Mouse (Mus musculus): Measurements from ENCODE around the gene Cmss1.
"Not testable (repeated sequence)": the region's sequence is repeated elsewhere in the genome, so short reads cannot be mapped to it uniquely, and the experiment has no call there.

Gene Cmss1

GRCm38 (mm10) chr16:57392461-57392860 is 214.2 kb downstream of the Cmss1 start:
- no peak for DNase-seq (ENCODE audit: extremely low read depth, low read depth)

DNA sequence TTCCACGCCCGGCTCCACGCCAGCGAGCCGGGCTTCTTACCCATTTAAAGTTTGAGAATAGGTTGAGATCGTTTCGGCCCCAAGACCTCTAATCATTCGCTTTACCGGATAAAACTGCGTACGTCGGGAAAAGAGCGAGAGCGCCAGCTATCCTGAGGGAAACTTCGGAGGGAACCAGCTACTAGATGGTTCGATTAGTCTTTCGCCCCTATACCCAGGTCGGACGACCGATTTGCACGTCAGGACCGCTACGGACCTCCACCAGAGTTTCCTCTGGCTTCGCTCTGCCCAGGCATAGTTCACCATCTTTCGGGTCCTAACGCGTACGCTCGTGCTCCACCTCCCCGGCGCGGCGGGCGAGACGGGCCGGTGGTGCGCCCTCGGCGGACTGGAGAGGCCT is 215.5 kb downstream of the Cmss1 start:
- not testable (repeated sequence) for DNase-seq (ENCODE audit: extremely low read depth, low read depth)

DNA sequence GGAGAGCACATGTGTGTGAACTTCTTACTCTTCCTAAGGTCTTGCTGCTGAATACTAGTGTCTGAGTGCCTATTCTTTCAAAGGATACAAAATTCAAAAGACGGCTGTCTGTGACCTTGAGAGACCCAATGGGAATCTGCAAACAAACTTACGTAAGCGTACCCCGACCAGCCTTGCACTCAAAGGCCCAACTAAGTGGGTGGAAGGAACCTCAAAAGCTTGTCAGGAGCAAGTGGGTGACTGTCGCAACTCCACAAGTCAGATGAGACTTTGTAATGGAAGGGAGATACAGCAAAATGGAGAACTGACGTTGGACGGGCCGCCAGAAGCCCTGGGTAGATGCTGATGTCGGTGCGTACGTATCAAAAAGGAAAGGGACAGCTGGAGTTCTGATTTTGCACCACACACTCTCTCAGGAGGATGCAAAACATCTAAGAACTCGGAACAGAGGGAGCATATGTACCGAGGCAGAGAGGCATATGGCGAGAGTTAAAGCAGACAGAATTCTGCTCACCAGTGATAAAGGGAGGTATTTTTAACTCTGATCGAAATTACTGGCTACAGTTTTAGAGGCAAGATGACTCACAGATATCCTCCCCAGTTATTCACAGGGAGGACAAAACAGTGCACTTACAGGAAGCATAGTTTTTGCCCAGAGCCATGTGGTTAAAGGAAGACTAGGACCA is 217.0 kb downstream of the Cmss1 start:
- DNase-seq (ENCODE audit: extremely low read depth, low read depth) = no peak

DNA sequence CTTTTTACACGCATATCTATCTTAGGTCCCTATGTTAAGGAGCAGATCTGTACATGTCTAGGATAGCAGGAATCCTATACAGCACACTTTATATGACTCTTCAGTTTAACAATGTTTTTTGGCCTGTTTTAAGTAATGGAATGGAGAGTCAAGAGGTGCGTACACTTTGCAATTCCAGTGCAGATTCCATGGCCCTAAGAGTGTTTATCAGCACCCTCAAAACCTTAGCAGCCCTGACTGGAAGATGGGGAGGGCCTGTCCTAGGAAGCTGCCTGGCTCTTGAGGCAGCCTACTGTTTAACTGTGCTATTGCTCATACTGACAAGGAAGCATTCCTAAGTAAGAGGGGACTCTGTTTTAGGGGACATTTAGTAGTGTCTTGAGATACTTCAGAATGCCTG is 222.4 kb downstream of the Cmss1 start:
- no peak for DNase-seq (ENCODE audit: extremely low read depth, low read depth)

GRCm38 (mm10) chr16:57383266-57383971 is 223.2 kb downstream of the Cmss1 start:
- no peak for DNase-seq (ENCODE audit: extremely low read depth, low read depth)

DNA sequence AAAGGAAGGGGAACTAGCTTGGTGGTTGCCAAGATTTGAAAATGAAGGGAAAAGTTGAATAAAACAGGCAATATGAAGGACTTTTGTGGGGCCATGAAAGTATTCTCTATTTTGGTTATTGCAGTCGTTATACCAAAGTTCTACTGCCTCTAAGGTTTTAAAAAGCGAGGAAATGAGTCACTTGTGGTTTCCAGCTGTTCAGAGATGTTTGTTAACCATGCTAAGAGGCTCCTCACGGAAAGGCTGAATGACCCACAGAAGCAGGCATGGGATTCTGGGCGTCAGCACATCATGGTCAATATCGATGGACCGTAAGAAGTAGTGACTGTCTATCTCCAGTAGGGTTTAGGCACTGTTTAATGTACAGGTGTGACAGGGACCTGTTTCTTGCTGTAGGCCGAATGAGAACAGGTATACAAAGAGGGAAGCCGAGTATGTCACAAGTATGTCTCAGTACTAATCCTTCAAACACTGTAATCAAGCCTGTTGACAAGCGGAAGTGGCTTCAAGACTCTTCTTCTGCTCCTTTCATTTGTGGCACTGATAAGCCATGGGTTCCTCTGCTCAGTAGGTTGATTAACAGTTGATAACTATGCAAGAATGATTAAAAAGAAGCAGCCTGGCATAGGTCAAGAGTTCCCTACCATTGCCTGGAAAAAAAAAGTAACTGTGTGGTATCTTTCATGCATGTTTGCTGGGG is 227.9 kb downstream of the Cmss1 start:
- DNase-seq (ENCODE audit: extremely low read depth, low read depth) = peak; percentile 45

DNA sequence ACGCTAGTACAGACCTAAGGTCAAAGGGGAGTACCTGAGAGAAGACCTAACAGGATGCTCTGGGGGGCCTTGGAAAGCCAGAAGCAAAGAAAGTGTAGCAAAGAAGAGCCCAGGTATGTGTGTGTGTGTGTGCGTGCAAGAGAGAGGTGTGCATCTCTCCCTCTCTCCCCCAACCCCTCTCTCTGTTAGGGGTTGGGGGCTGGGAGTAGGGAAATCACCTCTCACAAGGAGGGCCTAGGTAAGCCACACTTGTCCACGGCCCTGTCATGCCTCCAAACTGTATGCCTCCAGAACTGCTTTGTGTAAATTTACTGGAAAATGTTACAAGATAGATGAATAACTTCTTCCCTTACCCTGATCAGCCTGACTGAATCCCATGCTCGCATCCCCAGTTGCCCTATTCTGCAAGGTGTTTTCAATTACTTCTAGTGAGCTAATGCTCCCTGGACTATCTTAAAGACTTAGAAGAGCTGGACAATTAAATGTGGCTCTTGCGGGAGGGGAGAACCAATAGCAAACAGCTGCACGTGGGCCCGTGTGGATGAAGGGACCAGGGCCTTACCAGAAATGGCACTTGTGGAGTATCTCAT is 231.3 kb downstream of the Cmss1 start:
- no peak for DNase-seq (ENCODE audit: extremely low read depth, low read depth)

GRCm38 (mm10) chr16:57372156-57372555 is 234.5 kb downstream of the Cmss1 start:
- no peak for DNase-seq (ENCODE audit: extremely low read depth, low read depth)

- no peak for DNase-seq (ENCODE audit: extremely low read depth, low read depth)
Observed at GRCm38 (mm10) chr16:57369846-57370496, 236.7 kb downstream of the Cmss1 start.

GRCm38 (mm10) chr16:57366941-57367694 is 239.5 kb downstream of the Cmss1 start:
- DNase-seq (ENCODE audit: extremely low read depth, low read depth) = no peak

- DNase-seq (ENCODE audit: extremely low read depth, low read depth) = no peak
Observed at GRCm38 (mm10) chr16:57366141-57366540, 240.5 kb downstream of the Cmss1 start.

- DNase-seq (ENCODE audit: extremely low read depth, low read depth) = no peak
Observed at GRCm38 (mm10) chr16:57364498-57364897, 242.2 kb downstream of the Cmss1 start.

DNA sequence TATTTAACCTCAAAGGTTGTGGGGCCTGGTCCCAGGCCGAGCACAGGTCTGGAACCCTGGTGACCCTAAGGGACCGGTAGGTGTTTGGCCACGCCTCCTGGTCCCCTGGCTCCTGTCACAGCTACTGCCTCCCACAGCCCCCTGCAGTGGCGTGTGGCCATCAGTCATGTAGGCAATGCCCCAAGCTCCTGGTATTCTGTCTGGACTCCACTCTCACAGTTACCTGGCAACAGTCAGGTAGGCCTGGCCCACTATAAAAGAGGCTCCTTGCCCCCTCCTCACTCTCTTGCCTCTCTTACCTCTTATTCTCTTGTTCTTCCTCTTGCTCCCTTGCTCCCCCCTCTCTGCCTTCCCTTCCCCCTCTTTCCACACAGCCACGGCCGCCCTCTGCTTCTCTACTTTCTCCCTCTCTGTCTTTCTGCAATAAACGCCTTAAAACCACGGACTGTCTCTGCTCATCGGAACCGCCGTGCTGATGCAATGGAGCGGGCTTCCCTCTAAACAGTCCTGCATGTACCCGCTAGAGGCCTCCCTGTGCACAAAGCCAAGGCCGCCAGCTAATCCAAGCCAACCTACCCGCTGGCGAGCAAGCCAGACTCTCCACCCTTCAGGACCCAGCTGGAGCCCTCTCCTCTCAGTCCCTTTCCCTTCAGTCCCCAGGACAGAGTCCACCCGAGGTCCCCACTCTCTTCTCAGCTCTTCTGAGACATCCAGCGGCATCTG is 243.8 kb downstream of the Cmss1 start:
- no peak for DNase-seq (ENCODE audit: extremely low read depth, low read depth)

DNA sequence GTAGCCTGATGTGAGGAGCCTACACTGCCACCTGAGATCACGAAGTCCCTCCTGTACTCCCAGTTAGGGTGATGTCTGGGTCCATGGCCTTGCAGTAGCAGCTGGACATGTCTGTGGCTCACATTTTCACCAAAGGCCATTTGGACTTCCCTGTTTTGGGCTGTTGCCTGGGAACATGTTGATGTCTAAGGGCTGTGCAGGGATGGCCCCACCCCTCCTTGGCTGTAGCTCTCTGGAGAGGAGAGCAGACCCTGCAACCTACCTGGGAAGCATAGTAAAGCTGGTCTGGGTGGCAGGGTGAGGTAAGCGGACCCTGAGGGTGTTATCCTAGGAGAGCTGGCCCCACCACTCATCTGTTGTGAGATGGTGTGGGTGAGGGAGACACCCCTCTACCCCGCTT is 245.9 kb downstream of the Cmss1 start:
- no peak for DNase-seq (ENCODE audit: extremely low read depth, low read depth)

- DNase-seq (ENCODE audit: extremely low read depth, low read depth) = no peak
Observed at GRCm38 (mm10) chr16:57359251-57359650, 247.4 kb downstream of the Cmss1 start.

DNA sequence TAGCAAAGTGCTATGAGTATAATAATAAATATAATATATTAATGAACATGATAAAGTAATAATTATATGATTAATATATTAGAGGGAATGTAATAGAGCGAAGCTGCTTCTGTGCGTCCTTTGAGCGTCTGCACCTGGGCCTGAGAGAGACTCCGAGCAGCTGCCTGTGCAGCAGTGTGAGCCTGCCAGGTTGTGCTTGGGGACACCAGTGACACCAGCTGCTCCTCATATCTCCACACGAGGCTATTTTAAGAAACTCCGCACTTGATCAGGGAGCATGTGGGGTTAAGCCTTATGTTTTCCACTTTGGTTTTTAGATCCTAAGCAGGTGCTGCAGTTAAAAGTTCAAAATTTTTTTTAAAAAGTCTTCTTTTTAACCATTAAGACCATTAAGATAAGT is 249.7 kb downstream of the Cmss1 start:
- DNase-seq (ENCODE audit: extremely low read depth, low read depth) = no peak

- DNase-seq (ENCODE audit: extremely low read depth, low read depth) = no peak
Observed at GRCm38 (mm10) chr16:57356454-57356853, 250.2 kb downstream of the Cmss1 start.

GRCm38 (mm10) chr16:57353932-57354331 is 252.7 kb downstream of the Cmss1 start:
- no peak for DNase-seq (ENCODE audit: extremely low read depth, low read depth)

DNA sequence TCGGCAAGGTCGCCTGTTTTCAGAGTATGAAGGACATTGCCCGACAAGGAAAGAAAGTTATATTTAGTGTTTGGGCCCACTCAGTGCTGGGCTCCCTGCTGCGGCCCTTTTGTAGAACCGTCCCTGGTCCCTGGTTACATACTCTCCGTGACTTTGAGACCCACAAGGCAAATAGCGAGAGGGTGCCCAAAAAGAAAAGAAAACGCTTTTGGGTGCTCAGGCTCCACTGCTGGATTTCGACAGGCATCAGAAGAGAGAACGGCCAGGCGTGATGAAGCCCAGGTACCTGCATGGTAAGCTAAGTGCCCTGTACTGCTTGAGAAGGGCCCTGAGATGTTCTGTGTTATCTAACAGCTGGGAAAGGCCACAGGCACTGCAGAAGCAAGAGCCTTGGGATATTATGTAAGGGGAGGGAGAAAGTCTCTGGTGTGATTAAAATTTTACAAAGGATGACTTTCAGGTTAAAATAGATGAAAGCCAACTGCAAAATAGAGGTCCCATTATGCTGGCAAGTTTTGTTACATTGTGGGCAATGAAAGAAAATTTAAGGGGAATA is 253.4 kb downstream of the Cmss1 start:
- DNase-seq (ENCODE audit: extremely low read depth, low read depth) = no peak

DNA sequence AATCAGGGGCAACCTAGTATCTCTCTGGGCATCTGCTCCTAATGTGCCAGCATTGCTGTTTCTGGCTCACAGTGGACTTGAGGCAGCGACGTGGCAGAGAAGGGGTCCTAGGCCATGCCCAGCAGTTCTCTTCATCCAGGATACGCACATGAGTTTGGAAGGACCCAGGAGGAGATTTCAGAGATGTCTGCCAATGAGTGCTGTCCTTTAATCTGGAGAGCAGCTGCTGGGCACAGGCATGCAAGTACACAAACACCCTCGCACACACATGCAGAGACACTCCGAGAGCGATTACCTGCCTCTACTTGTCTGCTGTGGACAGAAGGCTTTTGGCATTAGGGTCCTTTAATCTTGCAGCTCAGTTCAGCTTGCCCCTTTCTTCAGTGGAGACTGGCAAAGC is 253.9 kb downstream of the Cmss1 start, which contains the start of gene Filip1l:
Gene Filip1l (plus strand): TSS at position 343 of the 400 bp plus-strand sequence.
- DNase-seq (ENCODE audit: extremely low read depth, low read depth) = no peak

All from MEL-GATA-1-ER (cell line).